Mouse (Mus musculus): ENCODE results near the gene Nr2c1. TPM values are rescaled to one million over a fixed set of nuclear protein-coding genes. Genes with fewer than 3 reads are reported as not detected.

Gene Nr2c1
- polyA plus RNA-seq, 1 experiment from 2014 or later = 12.2 TPM

DNA sequence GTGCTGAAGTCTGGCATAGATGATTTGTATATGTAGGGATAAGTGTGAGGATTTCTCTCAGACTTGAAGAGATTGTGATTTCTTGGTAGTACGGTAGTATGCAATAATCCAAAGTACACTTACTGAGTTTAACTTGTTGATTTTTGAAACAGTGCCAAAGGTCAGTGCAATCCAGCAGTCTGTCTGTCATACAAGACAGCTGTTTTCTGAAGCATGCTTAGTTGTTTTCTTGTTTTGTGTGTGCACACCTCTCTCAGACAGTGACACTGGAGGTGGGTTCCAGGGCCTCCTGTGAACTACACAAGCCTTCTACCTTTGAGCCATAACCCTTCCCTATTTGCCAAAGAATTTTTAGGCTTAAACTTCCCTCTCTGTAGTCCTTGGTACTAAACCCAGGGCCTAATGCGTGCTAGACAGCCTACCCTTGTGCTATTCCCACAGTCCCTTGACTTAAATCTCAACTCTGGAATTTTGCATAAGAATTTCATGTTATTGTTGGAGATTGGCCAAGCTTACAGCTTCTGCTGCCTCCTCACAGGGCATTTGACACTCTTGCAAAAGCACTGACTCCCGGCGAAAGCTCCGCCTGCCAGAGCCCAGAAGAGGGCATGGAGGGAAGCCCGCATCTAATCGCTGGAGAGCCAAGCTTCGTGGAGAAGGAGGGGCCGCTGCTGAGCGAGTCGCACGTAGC, 23.8 kb downstream of the Nr2c1 start:
- DNase-seq (ENCODE audit: low spot score, missing footprints) (peak; percentile 87), ATAC-seq (ENCODE audit: low FRiP score) (0 out of 2 replicates have a peak, but pooled peaks have one; percentile 22)
- H3K4me3 ChIP-seq (ENCODE audit: low read depth, low read length) = no peak overlapping the region
- H3K4me2 ChIP-seq = 0 out of 2 replicates have a peak overlapping the region, but pooled peaks have one; percentile 10
- H3K4me1 ChIP-seq (ENCODE audit: control insufficient read depth, insufficient read depth, low read length) = peaks cover 20% of the 10 kb centered on the region
- H3K36me3 ChIP-seq (ENCODE audit: control insufficient read depth, insufficient read depth, low read length) = peaks cover 26% of the 10 kb centered on the region
- H3K9me3 ChIP-seq (ENCODE audit: control insufficient read depth, low read length) = peaks cover 6% of the 10 kb centered on the region
- H3K9ac ChIP-seq (ENCODE audit: low read length) = no peak overlapping the region
- 33% methylated on average over 12 of the region's 12 CpGs for WGBS
- no peaks in the 10 kb centered on the region for H3K27me3 ChIP-seq (ENCODE audit: control insufficient read depth, insufficient read depth, low read length)
- no peak overlapping the region for H3K27ac ChIP-seq (ENCODE audit: low read depth, low read length)

DNA sequence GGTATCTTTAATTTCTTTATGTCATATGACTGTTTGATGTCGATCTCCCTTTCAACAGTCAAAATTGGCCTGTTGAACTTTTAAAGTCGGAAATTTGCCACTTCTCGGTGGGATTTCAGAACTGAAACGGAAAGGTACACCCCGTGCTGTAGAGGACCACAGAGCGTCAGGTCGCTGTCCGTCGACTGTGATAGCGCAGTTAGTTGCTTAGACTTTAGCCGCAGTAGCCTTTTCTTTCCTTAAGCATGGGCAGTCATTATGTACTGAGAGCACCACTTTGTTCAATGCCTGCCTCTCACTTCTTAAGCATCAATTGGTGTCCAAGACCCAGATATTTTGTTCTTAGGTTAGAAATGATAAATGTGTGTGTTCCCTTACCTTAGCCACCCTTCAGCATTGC, 24.3 kb downstream of the Nr2c1 start:
- Histone ChIP-seq H3K4me2 (0 out of 2 replicates have a peak overlapping the region, but pooled peaks have one; percentile 10), H3K27ac (ENCODE audit: low read depth, low read length) (0 out of 2 replicates have a peak overlapping the region, but pooled peaks have one; percentile 1), H3K4me3 (ENCODE audit: low read depth, low read length) (no peak overlapping the region), H3K4me1 (ENCODE audit: control insufficient read depth, insufficient read depth, low read length) (peaks cover 20% of the 10 kb centered on the region), H3K27me3 (ENCODE audit: control insufficient read depth, insufficient read depth, low read length) (no peaks in the 10 kb centered on the region), H3K9ac (ENCODE audit: low read length) (no peak overlapping the region), H3K36me3 (ENCODE audit: control insufficient read depth, insufficient read depth, low read length) (peaks cover 26% of the 10 kb centered on the region), H3K9me3 (ENCODE audit: control insufficient read depth, low read length) (peaks cover 6% of the 10 kb centered on the region)
- DNase-seq (ENCODE audit: low spot score, missing footprints) (peak; percentile 87), ATAC-seq (ENCODE audit: low FRiP score) (no peak)
- 47% methylated on average over 11 of the region's 11 CpGs for WGBS

DNA sequence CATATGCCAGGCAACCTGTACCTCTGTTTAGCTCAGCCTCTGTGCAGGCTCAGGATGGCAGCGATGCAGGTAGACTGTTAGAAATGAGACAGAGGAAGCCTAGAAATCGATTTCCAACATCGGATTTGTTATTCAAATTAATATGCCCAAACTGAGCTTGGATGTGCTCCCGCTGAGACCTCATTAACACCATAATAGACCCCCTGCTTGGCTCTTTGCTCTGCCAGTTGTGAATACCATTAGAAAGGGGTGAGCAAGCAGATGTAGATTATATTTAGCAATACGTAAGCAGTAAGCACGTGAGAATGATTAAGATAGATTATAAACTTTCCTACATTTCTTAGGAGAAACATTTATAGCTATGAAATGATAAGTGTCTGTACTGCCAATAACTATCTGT, 24.9 kb downstream of the Nr2c1 start:
- 22% methylated on average over 6 of the region's 6 CpGs for WGBS
- no peaks in the 10 kb centered on the region for H3K27me3 ChIP-seq (ENCODE audit: control insufficient read depth, insufficient read depth, low read length)
- no peak overlapping the region for H3K4me3 ChIP-seq (ENCODE audit: low read depth, low read length)
- peaks cover 6% of the 10 kb centered on the region for H3K9me3 ChIP-seq (ENCODE audit: control insufficient read depth, low read length)
- H3K36me3 ChIP-seq (ENCODE audit: control insufficient read depth, insufficient read depth, low read length) = peaks cover 22% of the 10 kb centered on the region
- DNase-seq (ENCODE audit: low spot score, missing footprints) (no peak), ATAC-seq (ENCODE audit: low FRiP score) (peak; percentile 42; the same call in 1 of the 2 replicates)
- H3K4me2 ChIP-seq = 0 out of 2 replicates have a peak overlapping the region, but pooled peaks have one; percentile 19
- H3K27ac ChIP-seq (ENCODE audit: low read depth, low read length) = peak overlapping the region; percentile 1; the same call in 1 of the 2 replicates
- no peak overlapping the region for H3K9ac ChIP-seq (ENCODE audit: low read length)
- H3K4me1 ChIP-seq (ENCODE audit: control insufficient read depth, insufficient read depth, low read length) = peaks cover 20% of the 10 kb centered on the region

DNA sequence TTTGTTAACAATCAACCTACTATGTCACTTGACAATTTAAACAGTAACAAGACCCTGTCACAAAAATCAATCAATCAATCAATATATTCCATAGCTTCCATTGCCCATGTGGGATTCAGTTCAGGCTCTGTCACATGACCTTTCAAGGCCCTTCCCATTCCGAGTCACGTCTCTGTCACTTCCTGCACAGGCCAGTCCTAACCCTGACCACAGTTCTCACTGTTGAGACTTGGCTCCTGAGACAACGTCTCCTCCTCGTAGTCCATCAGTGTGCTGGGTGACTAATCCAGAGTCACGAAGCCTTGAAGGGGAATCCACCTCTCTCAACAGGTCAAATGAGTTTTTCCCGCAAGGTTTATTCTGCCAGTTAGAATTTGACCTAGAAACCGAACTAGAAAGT, 26.8 kb downstream of the Nr2c1 start:
- peaks cover 10% of the 10 kb centered on the region for H3K36me3 ChIP-seq (ENCODE audit: control insufficient read depth, insufficient read depth, low read length)
- no peak overlapping the region for H3K27ac ChIP-seq (ENCODE audit: low read depth, low read length)
- DNase-seq (ENCODE audit: low spot score, missing footprints) (no peak), ATAC-seq (ENCODE audit: low FRiP score) (no peak)
- H3K9ac ChIP-seq (ENCODE audit: low read length) = no peak overlapping the region
- H3K27me3 ChIP-seq (ENCODE audit: control insufficient read depth, insufficient read depth, low read length) = no peaks in the 10 kb centered on the region
- 88% methylated on average over 7 of the region's 7 CpGs for WGBS
- no peak overlapping the region for H3K4me2 ChIP-seq
- no peak overlapping the region for H3K4me3 ChIP-seq (ENCODE audit: low read depth, low read length)
- H3K4me1 ChIP-seq (ENCODE audit: control insufficient read depth, insufficient read depth, low read length) = peaks cover 20% of the 10 kb centered on the region
- peaks cover 6% of the 10 kb centered on the region for H3K9me3 ChIP-seq (ENCODE audit: control insufficient read depth, low read length)

DNA sequence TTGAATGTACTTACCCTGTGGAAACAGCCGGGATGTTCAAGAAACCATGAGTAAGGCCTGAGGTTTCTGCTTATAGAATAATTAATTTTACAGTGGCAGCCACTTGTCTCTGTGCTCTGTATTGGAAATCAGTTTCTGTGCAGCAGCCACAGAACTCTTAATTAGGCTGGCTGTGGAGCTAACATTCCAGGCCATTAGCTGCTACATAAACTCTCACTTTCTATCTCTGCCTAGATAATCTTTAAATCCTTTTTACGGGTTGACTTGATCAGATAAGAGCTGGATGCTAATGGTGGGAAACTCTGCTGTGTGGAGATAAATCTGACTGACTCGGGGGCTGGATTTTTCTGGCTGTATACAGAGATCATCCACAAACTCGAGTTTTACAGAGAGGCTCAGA, 35.4 kb downstream of the Nr2c1 start:
- peak overlapping the region; percentile 37 for H3K27ac ChIP-seq (ENCODE audit: low read depth, low read length)
- no peak overlapping the region for H3K4me3 ChIP-seq (ENCODE audit: low read depth, low read length)
- peaks cover 15% of the 10 kb centered on the region for H3K4me1 ChIP-seq (ENCODE audit: control insufficient read depth, insufficient read depth, low read length)
- no peak overlapping the region for H3K9ac ChIP-seq (ENCODE audit: low read length)
- no peak overlapping the region for H3K4me2 ChIP-seq
- no peaks in the 10 kb centered on the region for H3K27me3 ChIP-seq (ENCODE audit: control insufficient read depth, insufficient read depth, low read length)
- ATAC-seq (ENCODE audit: low FRiP score) (no peak), DNase-seq (ENCODE audit: low spot score, missing footprints) (peak; percentile 86)
- no peaks in the 10 kb centered on the region for H3K9me3 ChIP-seq (ENCODE audit: control insufficient read depth, low read length)
- no peaks in the 10 kb centered on the region for H3K36me3 ChIP-seq (ENCODE audit: control insufficient read depth, insufficient read depth, low read length)
- WGBS = 23% methylated on average over 4 of the region's 4 CpGs

DNA sequence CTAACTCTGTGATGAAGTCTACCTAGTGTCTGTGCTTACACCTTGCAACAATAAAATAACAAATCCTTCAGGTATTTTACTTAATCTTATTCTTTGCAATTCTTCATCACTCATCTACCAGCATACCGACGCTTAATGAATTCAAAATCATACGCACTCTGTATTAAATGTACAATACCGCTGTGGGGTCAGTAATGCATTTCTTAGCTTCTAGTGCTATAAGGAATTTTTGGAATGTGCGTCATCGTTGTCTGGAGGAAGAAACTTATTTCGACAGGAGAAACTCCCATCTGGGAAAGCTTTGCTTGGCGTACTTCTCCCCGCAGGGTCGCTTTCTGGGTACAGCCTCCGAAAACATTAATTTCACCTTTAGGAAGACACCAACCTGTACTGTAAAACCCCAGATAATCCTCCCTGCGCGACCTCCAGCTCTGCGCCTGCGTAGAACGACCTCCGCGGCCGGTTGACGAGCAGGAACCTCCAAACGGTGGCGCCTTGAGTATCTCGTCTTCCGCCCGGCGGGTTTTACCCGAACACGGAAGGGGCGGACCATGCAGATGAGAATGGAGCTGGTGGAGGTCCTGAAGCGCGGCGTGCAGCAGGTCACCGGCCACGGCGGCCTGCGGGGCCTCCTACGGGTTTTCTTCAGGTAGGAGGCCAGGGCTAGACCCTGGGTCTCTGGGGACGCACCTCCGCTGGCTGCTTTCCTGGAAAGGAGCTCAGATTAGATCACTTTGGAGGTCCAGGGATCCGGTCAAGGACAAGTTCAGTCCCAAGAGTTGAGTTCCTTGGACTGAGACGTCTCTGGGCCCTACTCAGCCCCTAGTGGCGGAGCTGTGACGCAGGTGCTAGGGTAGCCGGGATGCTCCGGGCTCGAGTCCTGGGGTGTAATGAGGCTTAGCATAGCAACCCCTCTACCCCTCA, 50.9 kb downstream of the Nr2c1 start, which contains the start of gene Ndufa12:
Gene Ndufa12, plus strand, starts transcription at position 239 of the 924 bp plus-strand sequence.
- WGBS = under 1% methylated on average over 46 of the region's 46 CpGs
- Histone ChIP-seq H3K27me3 (ENCODE audit: control insufficient read depth, insufficient read depth, low read length) (no peaks in the 10 kb centered on the region), H3K9ac (ENCODE audit: low read length) (peak within 1 kb of the TSS; percentile 74), H3K4me3 (ENCODE audit: low read depth, low read length) (peak within 1 kb of the TSS; percentile 66), H3K4me1 (ENCODE audit: control insufficient read depth, insufficient read depth, low read length) (peaks cover 3% of the 10 kb centered on the region), H3K4me2 (peak within 1 kb of the TSS; percentile 61), H3K27ac (ENCODE audit: low read depth, low read length) (0 out of 2 replicates have a peak within 1 kb of the TSS, but pooled peaks have one; percentile 30), H3K36me3 (ENCODE audit: control insufficient read depth, insufficient read depth, low read length) (no peaks in the 10 kb centered on the region), H3K9me3 (ENCODE audit: control insufficient read depth, low read length) (no peaks in the 10 kb centered on the region)
- ATAC-seq (ENCODE audit: low FRiP score) (peak; percentile 96), DNase-seq (ENCODE audit: low spot score, missing footprints) (peak; percentile 99)

DNA sequence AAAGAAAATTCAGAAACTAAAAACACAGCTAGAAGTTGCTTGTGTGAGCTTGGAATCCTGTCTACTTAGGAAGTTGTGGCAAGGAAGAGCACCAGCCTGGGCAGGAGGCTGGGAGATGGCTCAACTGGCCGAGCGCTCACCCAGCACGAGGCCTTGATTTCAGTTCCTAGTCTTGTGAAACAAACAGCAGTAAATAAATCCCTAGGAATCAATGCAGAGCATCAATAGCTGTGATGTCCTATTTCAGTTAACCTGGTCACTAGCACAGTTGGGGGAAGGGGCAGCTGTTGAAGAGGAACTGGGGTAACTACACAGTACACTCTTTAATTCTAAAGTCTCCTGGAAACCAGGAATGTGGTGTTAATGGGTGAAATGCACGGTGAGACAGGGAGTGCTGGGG, 57.1 kb downstream of the Nr2c1 start:
- no peaks in the 10 kb centered on the region for H3K9me3 ChIP-seq (ENCODE audit: control insufficient read depth, low read length)
- no peak for DNase-seq (ENCODE audit: low spot score, missing footprints)
- WGBS = 90% methylated on average over 4 of the region's 4 CpGs
- H3K36me3 ChIP-seq (ENCODE audit: control insufficient read depth, insufficient read depth, low read length) = peaks cover 6% of the 10 kb centered on the region; the same call in 1 of the 2 replicates
- H3K27ac ChIP-seq (ENCODE audit: low read depth, low read length) = no peak overlapping the region
- no peak overlapping the region for H3K4me2 ChIP-seq
- no peaks in the 10 kb centered on the region for H3K27me3 ChIP-seq (ENCODE audit: control insufficient read depth, insufficient read depth, low read length)
- no peak overlapping the region for H3K9ac ChIP-seq (ENCODE audit: low read length)
- no peak for ATAC-seq (ENCODE audit: low FRiP score)
- no peak overlapping the region for H3K4me3 ChIP-seq (ENCODE audit: low read depth, low read length)
- H3K4me1 ChIP-seq (ENCODE audit: control insufficient read depth, insufficient read depth, low read length) = no peaks in the 10 kb centered on the region

DNA sequence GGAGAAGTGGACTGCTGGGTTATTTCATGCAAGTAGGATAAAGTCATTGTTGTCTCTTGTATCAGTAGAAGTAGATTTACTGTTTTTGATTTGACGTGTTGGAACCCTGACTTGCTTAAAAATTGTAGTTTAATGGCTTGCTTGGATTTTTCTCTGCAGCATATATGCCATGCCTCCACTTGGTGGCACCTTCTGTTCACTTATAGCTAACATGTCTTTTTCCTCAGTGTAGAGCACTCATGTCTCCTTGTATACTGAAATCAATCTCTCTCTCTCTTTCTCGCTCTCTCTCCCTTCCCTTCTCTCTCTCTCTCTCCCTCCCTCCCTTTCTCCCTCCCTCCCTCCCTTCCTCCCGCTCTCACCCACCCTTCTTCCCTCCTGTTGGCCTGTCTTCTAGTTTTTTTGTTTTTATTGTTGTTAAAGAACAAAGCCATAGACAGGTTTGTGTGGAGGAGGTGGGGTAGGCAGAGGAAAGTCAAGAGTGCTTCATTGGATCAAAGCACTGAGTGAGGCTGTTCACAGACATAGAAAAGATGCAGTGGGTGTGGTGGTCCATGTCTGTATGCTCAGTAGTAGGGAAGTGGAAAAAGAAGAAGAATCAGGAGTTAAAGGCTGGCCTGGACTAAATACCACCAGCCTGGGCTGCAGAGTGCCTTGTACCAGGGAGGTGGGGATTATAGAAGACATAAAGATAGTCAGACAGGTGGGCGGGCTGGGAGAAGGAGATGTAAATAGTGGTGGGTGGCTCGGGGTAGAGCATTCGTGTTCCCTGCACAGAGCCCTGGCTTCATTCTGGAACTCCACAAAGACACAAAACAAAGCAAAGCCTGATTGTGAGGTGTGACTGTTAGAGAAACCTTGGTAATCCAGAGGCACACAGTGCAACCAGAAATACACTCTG, 63.1 kb downstream of the Nr2c1 start:
- Histone ChIP-seq H3K27ac (ENCODE audit: low read depth, low read length) (no peak overlapping the region), H3K4me2 (no peak overlapping the region), H3K4me1 (ENCODE audit: control insufficient read depth, insufficient read depth, low read length) (no peaks in the 10 kb centered on the region), H3K9me3 (ENCODE audit: control insufficient read depth, low read length) (no peaks in the 10 kb centered on the region), H3K36me3 (ENCODE audit: control insufficient read depth, insufficient read depth, low read length) (peaks cover 6% of the 10 kb centered on the region), H3K4me3 (ENCODE audit: low read depth, low read length) (no peak overlapping the region), H3K9ac (ENCODE audit: low read length) (no peak overlapping the region), H3K27me3 (ENCODE audit: control insufficient read depth, insufficient read depth, low read length) (no peaks in the 10 kb centered on the region)
- WGBS = 72% methylated on average over 6 of the region's 6 CpGs
- DNase-seq (ENCODE audit: low spot score, missing footprints) = peak; percentile 88
- no peak for ATAC-seq (ENCODE audit: low FRiP score)

Measured in midbrain, embryonic 11.5 days (tissue).